Mouse (Mus musculus): ENCODE data around the gene Agt.

The Agt gene

GRCm38 (mm10) chr8:124551011-124551661 is 18.4 kb downstream of the Agt start:
- DNase-seq: no peak

DNA sequence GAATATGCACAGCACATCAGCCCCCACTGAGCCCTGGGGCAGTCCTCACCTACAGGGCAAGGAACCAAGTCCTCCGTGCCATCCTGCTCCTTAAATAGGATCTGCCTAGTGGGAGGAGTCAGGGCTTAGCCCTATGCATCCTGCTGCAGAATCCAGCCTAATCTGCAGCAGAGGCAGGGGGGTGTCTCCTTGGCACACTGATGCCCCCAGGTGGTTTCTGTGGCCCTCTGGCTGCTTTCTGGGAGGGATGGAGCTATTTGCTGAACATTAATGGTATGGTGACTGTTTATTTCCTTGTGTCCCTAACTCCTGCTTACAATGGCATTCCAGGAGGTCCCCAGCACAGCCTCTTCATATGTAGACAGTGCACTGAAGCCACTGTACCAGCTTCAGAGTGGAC is 21.3 kb downstream of the Agt start:
- no peak for DNase-seq

DNA sequence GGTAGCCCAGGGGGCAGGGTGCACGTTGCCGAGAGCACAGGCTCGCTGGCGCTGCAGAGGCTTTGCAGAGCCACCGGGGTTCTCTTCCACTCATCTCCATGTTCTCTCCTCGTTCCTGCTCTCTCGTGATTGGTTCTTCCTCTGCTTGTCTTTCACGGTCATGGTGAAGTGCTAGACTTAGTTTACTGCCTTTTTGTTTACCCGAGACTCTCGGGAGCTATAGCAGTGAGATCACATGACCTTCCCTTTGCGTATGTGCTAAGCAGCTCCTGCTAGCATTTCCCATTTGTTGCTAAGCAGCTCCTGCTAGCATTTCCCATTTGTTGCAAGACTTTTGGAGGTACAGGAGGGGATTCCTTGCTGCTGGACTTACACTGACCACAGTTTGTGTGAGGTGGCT is 22.2 kb downstream of the Agt start:
- DNase-seq: no peak

DNA sequence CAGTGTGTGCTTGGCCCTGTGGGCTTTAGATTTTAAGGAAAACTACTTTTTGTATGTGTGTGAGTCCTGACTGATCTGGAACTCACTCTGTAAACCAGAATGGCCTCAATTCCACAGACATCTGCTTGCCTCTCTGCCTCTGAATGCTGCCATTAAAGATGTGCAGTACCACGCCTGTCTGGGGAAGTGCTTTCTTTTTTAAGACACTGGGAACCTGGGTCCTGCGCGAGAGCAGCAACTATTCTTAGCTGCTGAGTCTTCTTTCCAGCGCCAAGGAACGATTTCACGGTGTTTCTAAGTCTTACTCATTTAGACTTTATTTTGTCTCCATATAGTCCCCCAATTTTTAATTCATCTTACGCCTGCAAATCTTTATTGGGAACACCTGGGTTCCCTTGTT is 22.7 kb downstream of the Agt start:
- DNase-seq: no peak

DNA sequence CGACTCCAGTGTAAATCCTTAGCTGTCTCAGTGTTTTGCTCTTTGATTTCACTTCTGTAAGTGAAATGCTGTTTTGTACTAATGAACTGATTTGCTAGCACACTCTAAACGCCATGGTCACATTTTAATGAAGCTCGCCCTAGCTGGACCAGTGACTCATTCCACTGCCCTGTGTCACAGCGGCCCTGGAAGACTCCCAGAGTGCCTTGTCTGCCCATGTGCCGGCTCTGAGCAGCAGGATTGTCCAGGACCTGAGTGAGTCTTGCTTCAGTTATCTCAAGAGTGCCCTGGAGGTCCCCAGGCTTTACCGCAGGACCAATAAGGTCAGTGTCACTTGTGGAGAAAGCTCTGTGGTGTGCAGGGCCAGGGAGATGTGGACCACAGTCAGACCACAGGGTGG is 23.1 kb downstream of the Agt start:
- no peak for DNase-seq

DNA sequence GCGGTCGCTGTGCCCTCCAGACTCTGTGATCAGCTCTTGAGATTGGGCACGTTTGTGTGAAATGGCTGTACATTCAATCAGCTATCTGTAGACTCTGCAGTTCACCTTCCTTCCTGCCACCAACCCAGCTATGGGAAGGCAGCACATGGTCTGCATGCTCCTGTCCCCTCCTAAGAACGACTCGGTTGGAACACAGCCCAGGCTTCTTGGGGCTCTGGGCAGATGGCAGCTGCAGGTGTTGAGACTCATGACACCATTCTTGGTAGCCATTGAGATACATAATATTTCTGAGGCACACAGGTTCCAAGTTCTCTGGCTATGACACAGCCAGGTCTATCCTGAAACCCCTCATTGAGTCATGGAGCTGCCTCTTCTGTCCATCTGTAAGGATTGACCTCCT is 26.2 kb downstream of the Agt start:
- no peak for DNase-seq

- DNase-seq: peak; percentile 84
These were observed 27.5 kb downstream of the Agt start for GRCm38 (mm10) chr8:124542001-124542400.

DNA sequence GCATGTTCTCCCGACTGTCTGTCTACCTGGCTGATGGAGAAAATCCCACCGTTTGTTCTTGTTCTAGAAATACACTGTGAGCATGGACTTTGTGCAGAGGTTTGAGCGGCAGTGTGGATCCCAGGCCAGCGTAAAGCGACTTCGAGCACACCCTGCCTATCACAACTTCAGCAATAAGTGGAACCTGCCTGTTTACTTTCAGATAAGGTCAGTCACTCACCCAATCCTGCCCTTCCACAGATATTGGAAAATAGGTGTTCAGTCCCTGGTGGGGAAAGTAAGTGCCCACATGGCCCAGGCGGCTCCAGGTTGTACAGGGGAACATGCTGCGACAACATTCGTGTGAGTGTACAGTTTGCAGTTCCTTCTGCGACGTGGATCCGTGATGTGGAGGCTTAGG is 28.6 kb downstream of the Agt start:
- no peak for DNase-seq

DNA sequence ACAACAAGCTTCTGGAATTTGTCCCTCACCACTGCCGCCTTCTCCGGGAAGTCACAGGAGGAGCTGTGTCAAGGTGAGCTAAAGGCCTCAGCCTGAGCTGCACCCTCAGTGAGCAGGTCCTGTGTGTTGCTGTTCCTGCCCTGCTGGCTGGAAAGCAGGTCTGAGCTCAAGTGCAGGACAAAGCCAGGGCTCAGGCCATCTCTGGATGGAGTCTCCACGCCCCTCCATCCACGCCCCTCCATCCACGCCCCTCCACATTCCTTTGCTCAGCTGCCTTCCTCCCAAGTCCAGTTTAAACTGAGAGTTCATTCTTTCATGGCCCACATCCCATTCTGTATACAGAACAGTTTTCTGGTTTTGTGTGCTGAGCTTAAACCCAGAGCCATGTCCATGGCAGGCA is 34.1 kb downstream of the Agt start:
- no peak for DNase-seq

DNA sequence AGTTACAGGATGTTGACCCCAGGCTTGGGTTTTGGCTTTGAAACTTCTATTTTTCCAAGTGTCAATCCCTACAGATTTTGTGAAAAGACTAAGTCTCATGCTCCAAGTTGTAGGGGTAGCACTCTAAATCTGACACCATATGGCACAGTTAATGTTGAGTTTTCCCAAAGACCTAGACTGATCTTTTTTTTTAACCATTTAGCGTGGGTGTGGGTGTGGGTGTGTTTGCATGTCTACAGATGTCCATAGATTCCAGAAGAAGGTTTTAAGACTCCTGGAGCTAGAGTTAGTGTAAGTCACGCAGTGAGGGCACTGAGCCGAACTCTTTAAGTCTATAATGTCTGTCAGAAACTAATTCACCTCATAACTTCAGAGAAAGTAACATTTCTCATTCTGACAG is 36.9 kb downstream of the Agt start:
- no peak for DNase-seq

DNA sequence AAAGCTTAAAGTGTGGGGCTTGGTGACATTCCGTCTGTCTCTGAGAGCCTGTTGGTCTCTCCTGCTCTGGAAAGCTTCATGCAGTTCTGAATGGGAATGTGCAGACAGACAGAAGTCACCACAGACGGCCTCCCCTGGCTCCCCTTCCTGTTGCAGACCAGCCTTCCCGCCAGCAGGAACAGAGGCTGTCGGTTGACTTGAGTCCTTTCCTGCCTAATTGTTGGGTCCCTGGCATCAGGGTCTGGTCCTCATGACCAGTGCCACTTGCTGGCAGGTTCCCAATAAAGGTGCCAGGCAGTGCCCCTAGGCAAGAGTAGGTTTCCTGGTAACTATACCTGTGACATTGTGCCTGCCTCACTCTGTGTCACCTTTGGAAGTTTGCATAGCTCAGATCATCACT is 38.5 kb downstream of the Agt start:
- no peak for DNase-seq

DNA sequence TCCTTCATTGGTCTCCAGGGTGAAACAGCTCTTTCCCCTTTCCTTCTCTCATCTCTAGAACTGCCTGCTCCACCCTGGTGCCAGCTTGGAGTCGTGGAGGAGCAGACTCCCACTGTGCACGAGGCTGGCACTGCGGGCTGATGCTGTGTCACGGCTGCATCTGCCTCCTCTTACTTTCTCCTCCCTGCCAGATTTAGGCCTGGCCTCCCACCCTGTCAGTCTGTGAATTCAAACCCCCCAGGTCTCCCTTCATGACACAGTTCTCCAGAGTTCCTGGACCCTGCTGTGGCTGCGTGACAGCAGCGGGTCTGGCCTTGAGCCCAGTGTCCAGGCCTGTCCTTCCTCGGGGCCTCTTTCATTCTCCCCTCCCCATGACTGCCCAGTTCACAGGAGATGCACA is 39.0 kb downstream of the Agt start:
- DNase-seq: peak; percentile 69

GRCm38 (mm10) chr8:124530076-124530475 is 39.4 kb downstream of the Agt start:
- DNase-seq: peak; percentile 88

GRCm38 (mm10) chr8:124526261-124526660 is 43.2 kb downstream of the Agt start:
- no peak for DNase-seq

DNA sequence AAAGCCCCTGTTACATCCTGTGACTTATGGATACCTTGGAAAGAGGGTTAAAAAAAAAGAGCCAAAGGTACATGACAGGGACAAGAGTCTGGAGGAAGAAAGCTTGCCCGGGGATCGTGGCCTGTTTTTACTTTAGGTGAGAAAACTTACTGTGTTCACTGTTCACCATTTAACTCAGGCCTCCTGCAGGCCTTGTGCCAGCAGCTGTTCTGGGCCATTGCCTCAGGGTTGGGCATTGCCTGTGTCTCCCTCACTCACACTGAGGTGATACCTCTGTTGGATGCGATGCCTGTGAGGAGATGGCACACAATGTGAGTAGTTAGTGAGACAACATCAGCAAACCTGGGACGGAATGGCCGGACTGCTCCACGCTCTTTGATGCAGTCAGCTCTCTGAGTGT is 47.6 kb downstream of the Agt start:
- DNase-seq: no peak

GRCm38 (mm10) chr8:124520249-124521080 is 49.0 kb downstream of the Agt start, which contains the start of gene Cog2:
Gene Cog2 (plus strand): TSS chr8:124520767.
- peak; percentile 89 for DNase-seq

- DNase-seq: no peak
These were observed 52.4 kb downstream of the Agt start for GRCm38 (mm10) chr8:124517142-124517541.

DNA sequence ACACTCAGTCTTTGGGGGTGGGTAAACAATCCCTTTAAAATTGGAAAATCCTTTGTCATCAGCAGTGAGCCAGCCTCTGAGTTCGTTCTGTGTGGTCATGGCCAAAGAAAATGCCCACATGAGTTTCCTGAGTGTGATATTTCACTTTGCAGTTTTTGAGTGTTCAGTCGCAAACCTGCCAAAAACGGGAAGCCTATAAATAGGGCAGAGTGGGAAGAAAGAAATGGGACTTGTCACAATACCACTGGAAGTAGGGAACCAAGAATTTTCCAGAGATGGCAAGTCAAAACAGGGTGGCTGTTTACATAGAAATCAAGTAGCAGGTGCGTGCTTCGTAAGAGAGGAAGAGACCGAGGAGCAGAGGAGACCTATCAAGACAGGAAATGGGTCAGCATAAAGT is 53.0 kb downstream of the Agt start:
- DNase-seq: no peak

- DNase-seq: no peak
These were observed 53.5 kb downstream of the Agt start for GRCm38 (mm10) chr8:124516039-124516438.

DNA sequence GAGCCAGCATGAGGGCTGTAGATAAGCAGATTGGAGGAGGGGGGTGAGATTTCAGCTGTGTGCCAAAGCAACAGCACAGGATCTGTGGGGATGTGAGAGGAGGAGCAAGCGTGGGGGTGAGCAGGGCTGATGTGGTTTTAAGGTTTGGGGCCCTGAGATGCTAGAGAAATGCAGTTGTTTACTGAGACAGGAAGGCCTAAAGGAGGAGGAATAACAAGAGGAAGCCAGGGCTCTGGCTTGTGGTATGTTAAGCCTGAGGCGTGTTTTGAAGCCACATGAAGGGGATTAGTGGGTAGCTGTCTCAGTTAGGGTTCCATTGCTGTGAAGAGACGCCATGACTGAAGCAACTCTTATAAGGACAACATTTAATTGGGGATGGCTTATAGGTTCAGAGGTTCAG is 60.4 kb downstream of the Agt start:
- no peak for DNase-seq

- DNase-seq: peak; percentile 83
These were observed 61.2 kb downstream of the Agt start for GRCm38 (mm10) chr8:124508321-124508695.

DNA sequence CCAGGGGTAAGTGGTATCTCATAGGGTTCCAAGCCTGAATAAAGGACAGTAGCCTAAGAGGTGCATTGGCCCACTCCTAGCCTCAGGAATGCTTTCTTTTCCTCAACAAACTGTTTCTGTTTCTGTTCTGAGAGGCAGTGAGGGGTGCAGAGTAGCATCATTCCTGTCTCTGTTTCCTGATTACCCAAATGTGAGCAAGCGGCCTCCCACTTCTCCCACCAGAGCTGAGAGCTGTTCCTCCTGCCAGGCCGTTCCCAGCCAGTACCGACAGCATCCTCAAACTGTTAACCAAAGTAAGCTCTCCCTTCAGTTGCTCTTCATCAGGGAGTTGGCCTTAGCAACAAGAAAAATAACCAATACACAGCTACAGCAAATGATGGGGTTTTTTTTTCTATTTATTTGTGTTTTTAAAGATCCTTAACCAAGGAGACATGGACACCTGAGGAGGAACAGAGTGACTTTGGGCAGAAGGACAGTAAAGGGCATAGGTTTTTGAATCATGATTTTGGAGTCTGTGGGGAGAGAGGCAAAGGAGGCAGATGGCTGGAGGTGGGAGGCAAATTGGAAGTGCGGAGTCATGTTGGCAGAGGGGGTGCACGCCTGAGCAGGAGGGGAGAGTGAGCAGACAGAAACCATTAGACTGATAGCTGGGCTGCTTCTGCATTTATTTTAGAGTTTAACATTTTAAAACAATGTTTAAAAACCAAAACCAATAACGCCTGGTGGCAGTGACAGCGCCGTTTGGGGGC is 61.8 kb downstream of the Agt start:
- DNase-seq: peak; percentile 87

Measured in cerebellum, adult 9-10 months (tissue).